Mouse (Mus musculus): ENCODE results near the gene Ldlrad2. TPM values are rescaled to one million over a fixed set of nuclear protein-coding genes. Genes with fewer than 3 reads are reported as not detected.
A peak's percentile ranks its signal among the peaks of the same experiment; 100 is the strongest.
"Not testable (repeated sequence)": the region's sequence is repeated elsewhere in the genome, so short reads cannot be mapped to it uniquely, and the experiment has no call there.

The Ldlrad2 gene
- not detected in 2 replicates for total RNA-seq (2017)

DNA sequence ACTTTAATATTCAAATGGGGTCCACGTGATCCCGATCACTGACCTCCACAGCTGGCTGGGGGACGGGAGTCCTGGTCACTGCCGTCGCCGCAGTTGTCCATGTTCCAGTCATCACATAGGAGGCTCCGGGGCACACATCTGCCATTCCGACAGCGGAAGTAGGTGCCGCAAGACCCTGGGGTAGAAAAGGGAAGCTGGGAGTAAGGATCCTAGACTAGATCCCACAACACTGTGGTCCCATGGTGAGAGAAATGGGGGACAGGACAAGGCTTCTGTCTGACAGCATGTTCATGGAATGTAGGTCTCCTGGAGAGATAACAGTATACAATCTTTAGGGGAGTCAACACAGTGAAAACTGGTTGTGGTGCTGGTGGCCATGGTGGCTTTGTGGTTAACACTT, at the start of gene Ldlrad2:
Gene Ldlrad2 (minus strand): TSS at position 101 of the 400 bp plus-strand sequence.
- ATAC-seq (replicated peaks in 1 of 2; ENCODE audit: insufficient read depth in 1 of 2, low FRiP score in 2 of 2, low TSS enrichment in 1 of 2, low read depth in 1 of 2, poor library complexity in 2 of 2, severe bottlenecking in 2 of 2) = no peak

DNA sequence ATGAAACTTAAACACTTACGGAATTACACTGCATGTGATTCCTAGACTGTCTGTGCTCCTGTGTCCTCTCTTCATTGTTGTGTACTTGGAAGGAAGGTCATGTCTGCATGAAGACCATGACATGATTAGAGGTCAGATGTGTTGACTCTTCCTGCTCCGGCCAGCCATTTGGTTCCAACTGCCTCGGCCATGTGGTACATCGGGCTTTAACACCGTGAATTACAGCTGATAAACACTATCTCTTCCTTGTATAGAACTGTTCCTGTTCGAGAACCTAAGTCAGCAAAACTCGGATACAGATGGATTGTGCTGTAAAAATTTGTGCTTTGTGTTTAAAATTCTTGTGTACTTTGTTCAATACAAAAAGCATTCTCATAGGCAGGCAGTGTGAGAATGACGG, 48.5 kb upstream of the Ldlrad2 start:
- no peak for ATAC-seq (replicated peaks in 1 of 2; ENCODE audit: insufficient read depth in 1 of 2, low FRiP score in 2 of 2, low TSS enrichment in 1 of 2, low read depth in 1 of 2, poor library complexity in 2 of 2, severe bottlenecking in 2 of 2)

DNA sequence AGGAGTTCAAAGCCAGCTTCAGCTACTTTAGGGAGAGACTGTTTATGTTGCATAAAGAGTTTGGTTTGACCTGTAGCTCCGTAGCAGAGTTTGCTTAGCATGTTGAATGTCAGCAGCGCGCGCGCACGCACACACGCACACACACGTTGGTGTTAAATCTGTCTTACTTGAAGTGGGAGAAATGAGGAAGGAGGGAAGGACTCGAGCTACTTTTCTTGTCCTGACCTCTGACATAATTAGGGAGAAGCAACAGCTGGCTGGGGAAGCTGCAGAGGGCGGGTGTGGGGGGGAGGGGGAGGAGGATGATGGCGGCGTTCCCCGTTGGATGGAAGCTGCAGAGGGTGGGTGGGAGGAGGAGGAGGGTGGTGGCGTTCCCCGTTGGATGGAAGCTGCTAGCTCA, 35.9 kb upstream of the Ldlrad2 start:
- peak; percentile 10 to 33; a peak in 3 of 4 replicates for ATAC-seq (replicated peaks in 1 of 2; ENCODE audit: insufficient read depth in 1 of 2, low FRiP score in 2 of 2, low TSS enrichment in 1 of 2, low read depth in 1 of 2, poor library complexity in 2 of 2, severe bottlenecking in 2 of 2)

DNA sequence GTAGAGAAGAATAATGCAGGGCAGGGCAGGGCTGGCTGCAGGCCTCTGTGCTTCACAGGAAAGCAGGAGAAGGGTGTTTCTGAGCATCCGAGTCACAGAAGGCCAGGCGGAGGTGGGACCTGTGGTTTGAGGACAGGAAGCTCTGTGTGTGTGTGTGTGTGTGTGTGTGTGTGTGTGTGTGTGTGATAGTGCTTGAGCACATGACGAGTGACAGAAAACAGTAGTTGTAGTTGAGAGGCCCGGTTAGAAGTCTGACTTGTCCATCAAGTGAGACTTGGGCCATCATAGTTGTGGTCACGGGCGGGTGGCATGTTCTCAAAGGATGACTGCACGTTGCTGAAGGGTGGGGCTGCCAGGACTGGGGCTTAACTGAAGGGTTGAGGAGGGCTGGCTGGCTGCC, 35.3 kb upstream of the Ldlrad2 start:
- ATAC-seq (replicated peaks in 1 of 2; ENCODE audit: insufficient read depth in 1 of 2, low FRiP score in 2 of 2, low TSS enrichment in 1 of 2, low read depth in 1 of 2, poor library complexity in 2 of 2, severe bottlenecking in 2 of 2) = peak; percentile 82 to 87

DNA sequence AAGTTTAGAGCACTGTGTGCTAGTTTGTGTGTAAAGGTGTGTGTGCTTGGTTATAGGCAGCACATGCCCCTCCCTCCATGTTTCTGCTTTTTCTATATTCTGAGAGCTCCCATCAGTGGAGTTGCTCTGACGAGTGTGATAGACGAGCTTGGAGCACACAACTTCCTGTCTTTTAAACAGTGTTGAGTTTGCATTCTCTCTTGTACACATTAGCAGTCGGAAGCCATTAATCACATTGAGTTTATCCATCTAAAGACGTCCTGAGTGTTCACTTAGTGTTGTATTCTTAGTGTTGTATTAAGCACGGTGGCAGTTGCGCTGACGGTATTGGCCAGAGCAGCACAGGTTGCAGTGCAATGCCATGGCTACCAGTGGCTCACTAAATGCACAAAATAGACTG, 34.9 kb upstream of the Ldlrad2 start:
- ATAC-seq (replicated peaks in 1 of 2; ENCODE audit: insufficient read depth in 1 of 2, low FRiP score in 2 of 2, low TSS enrichment in 1 of 2, low read depth in 1 of 2, poor library complexity in 2 of 2, severe bottlenecking in 2 of 2) = peak; percentile 10 to 16; a peak in 2 of 4 replicates

DNA sequence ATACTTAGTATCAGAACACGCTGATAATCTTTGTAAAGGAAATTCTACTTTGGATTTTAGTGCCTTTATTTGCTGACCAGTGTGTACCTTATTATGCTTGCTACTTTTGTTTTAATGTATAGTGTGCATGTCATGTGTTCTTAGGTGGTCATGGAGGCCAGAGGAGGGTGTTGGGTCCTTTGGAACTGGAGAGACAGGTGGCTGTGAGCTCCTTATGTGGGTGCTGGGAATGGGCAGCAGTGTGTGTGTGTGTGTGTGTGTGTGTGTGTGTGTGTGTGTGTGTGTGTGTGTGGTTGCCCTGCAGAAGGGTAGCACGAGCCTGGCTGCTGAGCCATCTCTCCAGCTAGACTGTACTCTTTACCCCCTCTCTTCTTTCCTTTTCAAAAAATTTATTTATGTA, 32.7 kb upstream of the Ldlrad2 start:
- ATAC-seq (replicated peaks in 1 of 2; ENCODE audit: insufficient read depth in 1 of 2, low FRiP score in 2 of 2, low TSS enrichment in 1 of 2, low read depth in 1 of 2, poor library complexity in 2 of 2, severe bottlenecking in 2 of 2) = no peak

DNA sequence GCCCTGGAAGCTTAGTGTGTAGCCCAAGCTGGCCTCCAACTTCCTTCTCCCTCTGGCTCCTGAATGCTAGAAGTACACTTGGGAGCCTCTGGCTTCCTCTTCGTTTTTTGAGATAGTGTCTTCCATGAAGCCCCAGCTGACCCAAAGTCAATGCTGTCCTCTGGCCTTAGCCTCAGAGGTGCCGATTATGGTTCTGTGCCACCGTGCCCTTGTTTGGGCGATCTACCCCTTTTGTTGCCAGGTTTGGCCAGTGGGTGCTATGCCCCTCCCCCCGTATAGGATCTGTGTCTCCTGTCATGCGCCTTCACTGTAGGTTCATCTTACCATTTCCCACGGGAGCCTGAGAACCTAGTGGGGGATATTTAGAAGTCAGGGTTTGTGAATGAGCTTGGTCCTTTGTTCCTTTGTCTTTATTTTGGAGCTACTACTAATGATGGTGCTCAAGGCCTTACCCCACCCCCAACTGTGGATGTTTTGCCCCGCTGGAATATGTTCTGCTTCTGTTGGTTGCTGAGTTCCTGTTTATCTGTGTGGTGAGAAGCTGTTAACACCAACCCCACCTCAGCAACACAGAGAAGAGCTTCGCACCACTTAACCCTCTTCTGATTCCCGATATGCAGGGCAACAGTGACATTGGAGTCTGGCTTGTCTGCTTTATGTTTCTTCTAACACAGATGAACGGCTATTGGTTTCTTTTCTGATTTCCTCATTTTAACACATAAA, 29.2 kb upstream of the Ldlrad2 start:
- ATAC-seq (replicated peaks in 1 of 2; ENCODE audit: insufficient read depth in 1 of 2, low FRiP score in 2 of 2, low TSS enrichment in 1 of 2, low read depth in 1 of 2, poor library complexity in 2 of 2, severe bottlenecking in 2 of 2) = 0 out of 4 replicates have a peak, but pooled peaks of 1 of the 2 experiments have one; percentile 14

DNA sequence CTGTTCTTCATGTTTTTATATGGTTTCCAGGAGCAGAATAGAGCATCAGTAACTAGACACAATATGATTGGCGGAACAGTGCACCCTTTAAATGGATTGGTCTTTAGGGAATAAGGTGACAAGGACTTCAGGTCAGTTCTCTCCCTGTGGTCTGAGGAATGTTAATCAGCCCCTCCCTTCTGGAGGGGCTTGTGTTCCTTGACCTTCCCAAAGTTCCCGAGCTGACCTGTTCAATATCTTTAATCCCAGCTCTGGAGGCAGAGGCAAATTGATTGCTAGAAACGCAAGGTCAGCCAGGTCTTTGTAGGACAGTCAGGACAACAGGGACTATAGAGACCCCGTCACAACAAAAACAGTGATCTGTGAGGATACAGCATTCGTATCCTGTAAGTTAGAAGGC, 24.2 kb upstream of the Ldlrad2 start:
- ATAC-seq (replicated peaks in 1 of 2; ENCODE audit: insufficient read depth in 1 of 2, low FRiP score in 2 of 2, low TSS enrichment in 1 of 2, low read depth in 1 of 2, poor library complexity in 2 of 2, severe bottlenecking in 2 of 2) = no peak

DNA sequence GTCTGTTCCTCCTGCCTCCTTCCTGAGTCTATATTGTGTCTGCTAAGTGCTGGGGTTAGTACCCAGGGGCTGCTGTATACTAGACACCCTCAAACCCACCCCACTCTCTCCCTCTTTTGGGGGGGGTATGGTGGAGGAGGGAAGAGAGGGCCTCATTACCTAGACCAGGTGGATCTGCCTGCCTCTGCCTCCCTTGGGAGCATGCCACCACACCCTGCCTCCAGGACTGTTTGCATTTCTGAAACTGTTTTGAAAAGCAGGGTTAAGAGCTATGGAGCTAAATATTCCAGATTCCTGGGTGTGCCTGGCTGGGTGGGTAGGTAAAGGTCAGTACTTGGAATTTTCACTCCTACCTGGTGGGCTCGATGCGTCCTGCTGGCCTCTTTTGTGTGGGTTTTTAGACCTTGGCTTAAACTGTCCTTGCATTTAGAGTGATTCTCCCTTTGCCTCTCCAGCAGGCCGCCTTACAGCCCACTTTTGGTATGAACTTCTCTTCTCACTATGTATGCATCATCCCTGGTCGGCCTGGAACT, 22.8 kb upstream of the Ldlrad2 start:
- no peak for ATAC-seq (replicated peaks in 1 of 2; ENCODE audit: insufficient read depth in 1 of 2, low FRiP score in 2 of 2, low TSS enrichment in 1 of 2, low read depth in 1 of 2, poor library complexity in 2 of 2, severe bottlenecking in 2 of 2)

DNA sequence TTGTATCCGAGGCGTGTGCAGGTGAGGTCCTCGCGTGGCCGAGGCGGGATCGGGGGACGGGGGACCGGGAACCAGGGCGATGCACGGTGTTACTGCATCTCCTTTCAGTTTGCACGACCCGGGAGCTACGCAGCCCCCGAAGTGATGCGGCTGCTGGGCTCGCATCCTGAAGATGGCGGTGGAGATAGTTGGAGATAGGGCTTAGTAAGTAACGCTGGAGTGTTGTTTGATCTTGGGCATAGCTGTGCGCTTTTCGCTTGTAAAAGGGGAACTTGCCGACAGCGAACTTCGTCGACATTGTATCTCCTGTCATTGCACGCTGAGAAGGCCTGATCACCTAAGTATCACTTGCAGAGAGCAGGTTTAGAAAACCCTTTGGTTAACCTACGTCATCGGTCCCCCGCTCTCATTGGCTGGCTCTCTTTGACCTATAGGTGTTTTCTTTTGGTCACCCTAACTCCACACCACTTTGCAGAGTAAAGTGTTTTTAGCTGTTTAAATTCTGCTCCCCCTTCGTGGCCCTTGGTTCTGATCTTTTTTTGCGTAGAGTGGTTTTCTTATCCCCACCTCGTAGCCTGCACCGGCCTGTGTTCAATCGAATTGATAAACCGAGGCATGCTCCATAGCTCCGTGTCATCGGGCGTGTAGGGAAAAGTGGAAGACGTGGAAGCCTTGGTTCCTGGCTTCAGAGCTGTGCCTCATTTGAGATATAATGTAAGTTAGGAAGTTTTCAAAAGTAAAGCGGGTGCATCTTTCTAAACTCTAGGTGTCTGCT, 20.3 kb upstream of the Ldlrad2 start:
- peak; percentile 20; a peak in 3 of 4 replicates for ATAC-seq (replicated peaks in 1 of 2; ENCODE audit: insufficient read depth in 1 of 2, low FRiP score in 2 of 2, low TSS enrichment in 1 of 2, low read depth in 1 of 2, poor library complexity in 2 of 2, severe bottlenecking in 2 of 2)

DNA sequence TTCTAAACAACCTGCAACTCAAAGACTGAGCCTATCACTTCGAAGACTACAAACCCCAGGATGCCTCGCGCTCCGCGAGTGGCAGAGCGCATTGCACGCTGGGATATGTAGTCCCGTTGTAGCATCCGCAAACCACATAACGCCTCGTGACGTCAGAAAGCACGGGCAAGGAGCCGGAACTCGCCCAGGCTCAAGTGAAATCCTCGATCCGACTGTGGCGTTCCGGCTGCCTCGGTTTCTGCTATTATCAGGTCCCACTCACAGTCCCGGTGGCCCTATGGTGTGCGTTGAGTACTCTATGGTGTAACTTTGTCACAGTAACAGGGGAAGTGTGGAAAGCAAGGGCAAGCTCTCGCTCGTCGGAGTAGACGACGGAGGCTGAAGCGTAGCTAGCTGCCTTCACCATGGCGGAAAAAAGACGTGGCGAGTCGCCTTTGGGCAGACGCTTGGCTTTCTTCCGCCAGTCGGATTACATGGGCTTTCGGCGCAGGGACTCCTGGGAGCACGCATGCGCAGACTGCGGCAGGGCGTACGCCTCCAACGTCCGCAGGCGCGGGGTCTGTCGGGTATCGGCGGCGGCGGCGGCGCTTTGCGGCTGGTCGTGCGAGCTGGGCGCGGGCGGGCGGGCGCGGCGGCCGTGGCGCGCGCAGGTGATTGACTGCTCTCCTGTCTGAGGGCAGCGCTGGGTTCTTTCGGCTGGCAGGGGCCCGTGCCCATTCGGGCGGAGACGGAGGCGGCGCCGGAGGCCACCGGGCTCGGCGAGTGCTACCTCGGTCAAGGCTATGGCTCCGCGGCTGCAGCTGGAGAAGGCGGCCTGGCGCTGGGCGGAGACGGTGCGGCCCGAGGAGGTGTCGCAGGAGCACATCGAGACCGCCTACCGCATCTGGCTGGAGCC, 19.5 kb upstream of the Ldlrad2 start, which contains the start of gene Usp48:
Gene Usp48 (plus strand): TSS at position 155 of the 895 bp plus-strand sequence.
- ATAC-seq (replicated peaks in 1 of 2; ENCODE audit: insufficient read depth in 1 of 2, low FRiP score in 2 of 2, low TSS enrichment in 1 of 2, low read depth in 1 of 2, poor library complexity in 2 of 2, severe bottlenecking in 2 of 2) = peak; percentile 95 to 97

DNA sequence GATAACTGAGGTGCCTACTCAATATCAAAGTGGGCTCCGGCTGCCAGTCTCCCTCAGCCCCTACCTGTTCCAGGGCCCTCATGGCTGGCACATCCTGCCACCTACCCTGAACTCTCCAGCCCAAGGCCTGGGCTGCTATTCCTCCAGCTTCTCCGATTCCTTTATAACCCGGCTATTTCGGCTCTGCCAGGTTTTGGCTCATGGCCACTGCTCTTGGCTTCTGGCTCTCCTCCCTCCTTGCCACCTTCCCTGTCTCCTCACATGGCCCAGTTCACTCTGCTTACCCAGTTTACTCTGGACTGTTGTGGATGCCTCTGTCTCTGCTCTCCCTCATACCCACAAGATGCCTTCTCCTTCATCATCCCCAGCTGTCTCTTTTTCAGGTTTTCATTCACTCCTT, 16.6 kb upstream of the Ldlrad2 start:
- no peak for ATAC-seq (replicated peaks in 1 of 2; ENCODE audit: insufficient read depth in 1 of 2, low FRiP score in 2 of 2, low TSS enrichment in 1 of 2, low read depth in 1 of 2, poor library complexity in 2 of 2, severe bottlenecking in 2 of 2)

DNA sequence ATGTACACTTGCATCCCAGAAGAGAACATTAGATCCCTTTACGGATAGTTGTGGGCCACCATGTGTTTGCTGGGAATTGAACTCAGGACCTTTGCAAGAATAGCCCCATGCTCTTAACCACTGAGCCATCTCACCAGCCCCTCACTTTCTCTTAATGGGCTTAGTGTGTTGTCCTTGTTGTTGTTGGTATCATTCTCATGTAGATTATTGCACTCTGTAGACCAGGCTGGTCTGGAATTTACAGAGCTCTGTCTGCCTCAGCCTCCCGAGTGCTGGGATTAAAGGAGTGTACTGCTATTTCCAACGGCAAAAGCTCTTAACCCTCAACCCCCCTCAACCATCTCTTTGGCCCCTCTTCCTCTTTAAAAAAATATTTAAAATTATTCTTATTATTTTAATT, 15.2 kb upstream of the Ldlrad2 start:
- no peak for ATAC-seq (replicated peaks in 1 of 2; ENCODE audit: insufficient read depth in 1 of 2, low FRiP score in 2 of 2, low TSS enrichment in 1 of 2, low read depth in 1 of 2, poor library complexity in 2 of 2, severe bottlenecking in 2 of 2)

DNA sequence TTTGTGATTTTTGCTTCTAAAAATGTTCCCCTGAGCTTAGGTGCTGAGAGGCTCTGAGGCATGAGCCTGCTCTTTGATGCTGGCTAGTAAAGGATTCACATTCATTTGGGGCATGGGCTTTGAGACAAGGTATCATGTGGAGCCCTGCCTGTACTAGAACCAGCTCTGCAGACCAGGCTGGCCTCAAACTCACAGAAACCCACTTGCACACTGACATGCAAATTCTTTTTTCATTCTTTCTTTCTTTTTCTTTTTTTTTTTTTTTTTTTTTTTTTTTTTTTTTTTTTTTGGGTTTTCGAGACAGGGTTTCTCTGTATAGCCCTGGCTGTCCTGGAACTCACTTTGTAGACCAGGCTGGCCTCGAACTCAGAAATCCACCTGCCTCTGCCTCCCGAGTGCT, 14.7 kb upstream of the Ldlrad2 start:
- ATAC-seq (replicated peaks in 1 of 2; ENCODE audit: insufficient read depth in 1 of 2, low FRiP score in 2 of 2, low TSS enrichment in 1 of 2, low read depth in 1 of 2, poor library complexity in 2 of 2, severe bottlenecking in 2 of 2) = not testable (repeated sequence)

DNA sequence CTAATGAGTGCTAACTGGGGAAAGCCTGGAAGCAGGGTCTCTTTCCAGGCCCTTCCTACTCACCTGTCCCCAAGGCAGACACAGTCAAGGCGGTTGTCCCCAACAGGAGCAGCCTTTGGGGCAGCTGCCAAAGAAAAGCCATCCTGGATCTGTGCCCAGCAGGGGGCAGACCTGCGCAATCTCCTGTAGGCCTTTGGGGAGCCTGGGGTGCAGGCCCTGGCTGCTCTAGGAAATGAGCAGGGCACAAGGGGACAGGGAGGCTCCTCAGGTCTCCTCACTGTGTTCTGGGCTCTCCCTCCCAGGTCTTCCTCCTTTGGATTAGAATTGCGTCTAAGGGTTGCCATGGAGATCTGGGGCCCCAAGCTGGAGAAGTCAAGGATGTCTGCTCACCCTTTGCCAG, 7.4 kb upstream of the Ldlrad2 start:
- no peak for ATAC-seq (replicated peaks in 1 of 2; ENCODE audit: insufficient read depth in 1 of 2, low FRiP score in 2 of 2, low TSS enrichment in 1 of 2, low read depth in 1 of 2, poor library complexity in 2 of 2, severe bottlenecking in 2 of 2)

DNA sequence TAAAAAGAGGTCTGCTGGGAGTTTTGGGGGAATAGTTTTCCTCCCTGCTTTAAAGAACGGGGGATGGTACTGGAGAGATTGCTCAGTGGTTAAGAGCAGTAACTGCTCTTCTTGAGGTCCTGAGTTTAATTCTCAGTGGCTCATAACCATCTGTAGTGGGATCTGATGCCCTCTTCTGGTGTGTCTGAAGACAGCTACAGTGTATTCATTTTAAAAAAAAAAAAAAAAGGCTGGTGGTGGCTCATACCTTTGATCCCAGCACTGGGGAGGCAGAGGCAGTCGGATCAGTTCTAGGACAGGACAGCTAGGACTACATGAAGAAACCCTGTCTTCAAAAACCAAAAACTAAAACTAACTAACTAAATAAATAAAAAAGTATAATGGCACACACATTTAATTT, 5.9 kb upstream of the Ldlrad2 start:
- no peak for ATAC-seq (replicated peaks in 1 of 2; ENCODE audit: insufficient read depth in 1 of 2, low FRiP score in 2 of 2, low TSS enrichment in 1 of 2, low read depth in 1 of 2, poor library complexity in 2 of 2, severe bottlenecking in 2 of 2)

DNA sequence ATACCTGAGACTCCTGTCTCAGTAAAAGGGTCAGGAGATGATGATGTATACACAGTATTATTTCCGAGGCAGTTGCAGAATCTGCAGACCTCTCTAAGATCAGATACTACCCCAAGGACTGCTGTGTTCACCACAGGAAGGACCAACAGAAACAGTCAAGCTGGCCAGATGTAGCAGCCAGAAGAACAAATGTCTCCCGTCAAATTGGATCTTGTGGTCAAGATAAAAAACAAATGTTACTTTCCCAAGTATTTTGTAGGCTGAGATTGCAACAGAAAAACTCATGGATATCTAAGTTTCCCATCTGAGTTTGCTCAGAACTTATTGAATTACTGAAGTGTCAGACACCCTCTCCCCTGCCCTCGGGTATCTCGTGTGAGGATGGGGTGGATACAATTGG, 5.4 kb upstream of the Ldlrad2 start:
- no peak for ATAC-seq (replicated peaks in 1 of 2; ENCODE audit: insufficient read depth in 1 of 2, low FRiP score in 2 of 2, low TSS enrichment in 1 of 2, low read depth in 1 of 2, poor library complexity in 2 of 2, severe bottlenecking in 2 of 2)
